ENCODE assay signal across 16 mouse cellular contexts in the genomic region with DNA sequence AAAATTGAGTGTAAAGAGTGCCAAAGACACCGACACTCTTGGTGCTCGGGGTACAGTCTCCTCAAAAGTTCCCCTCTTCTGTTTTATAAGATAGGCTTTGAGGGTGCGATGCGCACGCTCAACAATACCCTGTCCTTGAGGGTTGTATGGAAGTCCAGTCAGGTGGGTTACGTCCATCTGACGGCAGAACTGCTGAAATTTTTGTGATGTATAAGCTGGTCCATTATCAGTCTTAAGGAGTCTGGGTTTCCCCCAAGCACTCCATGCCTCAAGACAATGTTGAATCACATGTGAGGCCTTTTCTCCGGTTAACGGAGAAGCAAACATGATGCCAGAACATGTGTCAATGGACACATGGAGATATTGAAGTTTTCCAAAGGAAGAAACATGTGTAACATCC. TPM values are rescaled to one million over a fixed set of nuclear protein-coding genes. Genes with fewer than 3 reads are reported as not detected.
A peak's percentile ranks its signal among the peaks of the same experiment; 100 is the strongest.
DNase-seq lines count a peak whose midpoint lies in the region; TF ChIP-seq lines count a peak whose summit lies in the region.
"Not testable (repeated sequence)": the region's sequence is repeated elsewhere in the genome, so short reads cannot be mapped to it uniquely, and the experiment has no call there.
"Had no signal": no experiment of that assay in that cellular context is flagged by ENCODE, and none has a peak within 500 bp of the region (broad histone marks: within the 10 kb centered on the region; RNA-seq: fewer than 3 reads in every experiment).

No protein-coding gene starts in this region.

- H3K4me1 ChIP-seq in thymus, adult 2 months (replicated peaks; ENCODE audit: control insufficient read depth, insufficient read depth, low read length), result not testable (repeated sequence)

- TF ChIP-seq POLR2A in thymus, adult 2 months (IDR thresholded peaks at IDR 0.05; ENCODE audit: control insufficient read depth, extremely low read depth, insufficient read depth, low read length, poor library complexity), result not testable (repeated sequence)

- peak; percentile 24 to 28 for DNase-seq in CD8-positive naive resting alpha-beta T cell, adult 2 months (ENCODE audit: low read depth in 2 of 2, low spot score in 2 of 2)
- DNase-seq in cerebellum, adult 9-10 months, result peak; percentile 46
- DNase-seq in gastrocnemius, postnatal 10 days, result peak; percentile 3
- DNase-seq in kidney, adult 11 months, result peak; percentile 49
- DNase-seq in layer of hippocampus, adult 9-11 months, result peak; percentile 51
- peak; percentile 3 to 19 for DNase-seq in lung, adult 18-20 months
- peak; percentile 17 to 30 for DNase-seq in right cerebral cortex, adult 2 months (ENCODE audit: low spot score in 2 of 2)
- DNase-seq in thymus, adult 2 months, result peak; percentile 4

- H3K27ac ChIP-seq in thymus, adult 2 months (ENCODE audit: control insufficient read depth, insufficient read depth, low read length), result not testable (repeated sequence)

- not testable (repeated sequence) for H3K27me3 ChIP-seq in thymus, adult 2 months (ENCODE audit: control insufficient read depth, insufficient read depth, low read length)

- not testable (repeated sequence) for TF ChIP-seq CTCF in thymus, adult 2 months (IDR thresholded peaks at IDR 0.05; ENCODE audit: borderline replicate concordance, control insufficient read depth, extremely low read depth, insufficient read depth, low read length, poor library complexity)

- not testable (repeated sequence) for H3K36me3 ChIP-seq in thymus, adult 2 months (ENCODE audit: control insufficient read depth, insufficient read depth, low read length)

- H3K4me3 ChIP-seq in thymus, adult 2 months (ENCODE audit: control insufficient read depth, insufficient read depth, low read length), result not testable (repeated sequence)

- WGBS in thymus, adult 2 months, result 98% methylated on average over 7 of the region's 9 CpGs

RNA-seq across cellular contexts. Expression of a gene that starts 8.4 kb away (rescaled TPM):
- total RNA-seq in gastrocnemius, postnatal 10 days (2021), result not detected
- polyA plus RNA-seq in thymus, adult 2 months (2012; rRNA removed), result not detected in 2 replicates
- total RNA-seq: common myeloid progenitor, adult 5-6 weeks; hematopoietic stem cell, adult 5-6 weeks; MEL; midbrain, postnatal 0 days had no signal
- polyA plus RNA-seq: intestine, embryonic 16.5 days; limb, embryonic 15.5 days; macrophage; midbrain, postnatal 0 days; stomach, postnatal 0 days had no signal

RNA-seq across cellular contexts. Expression of a gene that starts 19.0 kb away (rescaled TPM):
- total RNA-seq in gastrocnemius, postnatal 10 days (2021), result not detected
- not detected in 2 replicates for polyA plus RNA-seq in thymus, adult 2 months (2012; rRNA removed)
- total RNA-seq: common myeloid progenitor, adult 5-6 weeks; hematopoietic stem cell, adult 5-6 weeks; MEL; midbrain, postnatal 0 days had no signal
- polyA plus RNA-seq: intestine, embryonic 16.5 days; limb, embryonic 15.5 days; macrophage; midbrain, postnatal 0 days; stomach, postnatal 0 days had no signal

RNA-seq across cellular contexts. Expression of a gene that starts 34.9 kb away (rescaled TPM):
- total RNA-seq in gastrocnemius, postnatal 10 days (2021), result not detected
- not detected in 2 replicates for polyA plus RNA-seq in thymus, adult 2 months (2012; rRNA removed)
- total RNA-seq: common myeloid progenitor, adult 5-6 weeks; hematopoietic stem cell, adult 5-6 weeks; MEL; midbrain, postnatal 0 days had no signal
- polyA plus RNA-seq: intestine, embryonic 16.5 days; limb, embryonic 15.5 days; macrophage; midbrain, postnatal 0 days; stomach, postnatal 0 days had no signal
